Mouse (Mus musculus) midbrain, embryonic 11.5 days (tissue): Measurements from ENCODE around the gene Tmppe. TPM values are rescaled to one million over a fixed set of nuclear protein-coding genes. Genes with fewer than 3 reads are reported as not detected.
"Not testable (repeated sequence)": the region's sequence is repeated elsewhere in the genome, so short reads cannot be mapped to it uniquely, and the experiment has no call there.

Source experiments
- ATAC-seq: fragments of 200-750 bp; cut with Nextera tagmentation; 2 replicates; pipeline ENCODE4 v1.8.0; 2017; ENCODE audit warnings: moderate TSS enrichment, moderate library complexity; ENCODE audit not compliant: low FRiP score
- DNase-seq: peaks from one replicate; pipeline ENCODE4 v3.0.0; 2015; ENCODE audit warnings: low spot score; ENCODE audit errors: missing footprints
- H3K27ac ChIP-seq: fragments of 300-500 bp; sonication (generic); 2 replicates; pipeline ENCODE4 v1.5.1; 2014; ENCODE audit warnings: low read depth, low read length
- H3K27me3 ChIP-seq: fragments of 300-500 bp; sonication (generic); 2 replicates; pipeline ENCODE4 v1.6.1; 2014; ENCODE audit warnings: mild to moderate bottlenecking, low read length, moderate library complexity, mixed read lengths; ENCODE audit not compliant: control insufficient read depth, insufficient read depth
- H3K36me3 ChIP-seq: fragments of 300-500 bp; sonication (generic); 2 replicates; pipeline ENCODE4 v1.6.1; 2014; ENCODE audit warnings: mild to moderate bottlenecking, low read length, moderate library complexity, mixed read lengths; ENCODE audit not compliant: control insufficient read depth, insufficient read depth
- H3K4me1 ChIP-seq: fragments of 300-500 bp; sonication (generic); 2 replicates; pipeline ENCODE4 v1.6.1; 2014; ENCODE audit warnings: low read length; ENCODE audit not compliant: control insufficient read depth, insufficient read depth
- H3K4me2 ChIP-seq: fragments of 300-500 bp; sonication (generic); 2 replicates; pipeline ENCODE4 v1.6.1; 2014; ENCODE audit warnings: mild to moderate bottlenecking, moderate library complexity
- H3K4me3 ChIP-seq: fragments of 300-500 bp; sonication (generic); 2 replicates; pipeline ENCODE4 v1.5.1; 2014; ENCODE audit warnings: low read depth, low read length
- H3K9ac ChIP-seq: fragments of 300-500 bp; sonication (generic); 2 replicates; pipeline ENCODE4 v1.6.1; 2014; ENCODE audit warnings: low read length
- H3K9me3 ChIP-seq: fragments of 300-500 bp; sonication (generic); 2 replicates; pipeline ENCODE4 v1.6.1; 2016; ENCODE audit warnings: low read length; ENCODE audit not compliant: control insufficient read depth
- WGBS: fragments of 180-500 bp; shearing (Covaris S2); extraction: QIAGEN DNeasy Blood & Tissue Kit; methylation state at CpG from one replicate; pipeline ENCODE4 v1.1.7; 2014; 5-methylcytosine and 5-hydroxymethylcytosine counted together
- polyA plus RNA-seq: library from polyadenylated mRNA; unstranded; fragments of >200 nt; fragmentation: Nextera tagmentation; extraction: Ambion mirVana; gene quantifications from 2 replicates; pipeline ENCODE4 v1.2.1, GENCODE M21; 2014

Tmppe gene
- 3.1 and 3.8 TPM in 2 replicates for polyA plus RNA-seq

GRCm38 (mm10) chr9:114400949-114401684 is at the start of gene Tmppe, which contains the start of gene Glb1:
Gene Tmppe (plus strand): TSS chr9:114401105.
Gene Glb1 (plus strand): TSS chr9:114401076.
- peaks cover 15% of the 10 kb centered on the region for H3K36me3 ChIP-seq
- H3K9me3 ChIP-seq, result no peaks in the 10 kb centered on the region
- peaks cover 8% of the 10 kb centered on the region for H3K4me1 ChIP-seq
- under 1% methylated on average over 73 of the region's 73 CpGs for WGBS
- no peaks in the 10 kb centered on the region for H3K27me3 ChIP-seq
- peak within 1 kb of the TSS; percentile 72 for H3K27ac ChIP-seq
- peak; percentile 98 for DNase-seq
- peak within 1 kb of the TSS; percentile 78 for H3K4me2 ChIP-seq
- peak within 1 kb of the TSS; percentile 84 for H3K9ac ChIP-seq
- ATAC-seq, result peak; percentile 99
- peak within 1 kb of the TSS; percentile 83 for H3K4me3 ChIP-seq

DNA sequence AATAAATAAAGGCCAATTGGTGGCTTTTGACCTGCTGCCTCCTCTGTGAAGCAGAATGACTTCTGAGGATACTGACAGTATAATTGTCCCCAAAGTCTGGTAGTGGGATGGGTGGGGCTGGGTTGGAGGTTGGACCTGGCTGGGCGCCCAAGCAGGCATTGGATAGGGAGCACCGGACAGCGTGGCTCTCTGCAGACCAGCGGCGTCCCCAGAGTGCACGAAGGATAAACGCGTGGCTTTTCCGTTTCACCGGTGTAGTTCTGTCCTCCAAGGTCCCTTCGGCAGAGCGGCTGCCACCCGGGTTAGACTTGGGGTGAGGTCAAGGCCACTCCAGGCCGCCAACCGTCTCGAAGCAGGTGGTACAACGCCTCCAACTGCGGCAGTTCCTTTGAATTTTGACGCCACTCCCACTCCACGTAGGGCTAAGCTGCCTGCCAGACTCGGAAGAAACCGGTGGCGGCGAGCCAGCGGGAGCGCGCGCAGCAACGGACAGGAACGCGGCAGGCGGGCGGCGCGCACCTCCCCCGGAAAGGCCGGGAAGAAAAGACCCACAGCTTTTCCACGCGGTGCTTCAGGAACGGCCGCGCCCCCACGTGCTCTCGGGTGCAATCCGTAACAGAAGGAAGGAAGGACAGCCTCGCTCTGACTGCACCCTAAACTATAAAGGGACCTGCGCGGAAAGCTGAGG is 33.0 kb upstream of the Tmppe start:
- DNase-seq, result peak; percentile 97
- Histone ChIP-seq H3K36me3 (no peaks in the 10 kb centered on the region), H3K9me3 (no peaks in the 10 kb centered on the region), H3K4me2 (peak overlapping the region; percentile 89), H3K4me3 (peak overlapping the region; percentile 48), H3K4me1 (peaks cover 5% of the 10 kb centered on the region; the same call in 1 of the 2 replicates), H3K27ac (no peak overlapping the region), H3K9ac (peak overlapping the region; percentile 64), H3K27me3 (no peaks in the 10 kb centered on the region; the same call in none of the 2 replicates)
- WGBS, result under 1% methylated on average over 48 of the region's 48 CpGs
- ATAC-seq, result peak; percentile 86

DNA sequence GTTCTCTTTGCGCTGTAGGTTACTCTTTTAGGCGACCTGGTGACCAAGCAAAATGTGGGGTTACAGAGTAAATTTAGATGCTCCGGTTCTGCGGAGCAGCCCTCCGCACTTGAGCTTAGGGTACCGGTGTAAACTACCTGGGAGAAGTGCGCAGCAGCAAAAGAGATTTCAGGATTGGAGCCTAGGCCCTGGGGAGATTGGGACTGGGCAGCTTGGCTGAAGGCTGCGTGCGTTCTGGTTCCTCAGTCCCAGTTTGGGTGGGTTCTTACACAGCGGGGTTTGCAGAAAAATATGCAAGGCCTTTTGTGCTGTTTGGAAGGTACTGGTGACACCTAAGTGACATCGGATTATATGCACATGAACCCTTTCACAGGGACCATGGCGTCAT is 32.4 kb upstream of the Tmppe start:
- peaks cover 5% of the 10 kb centered on the region; the same call in 1 of the 2 replicates for H3K4me1 ChIP-seq
- H3K9me3 ChIP-seq, result no peaks in the 10 kb centered on the region
- H3K27ac ChIP-seq, result no peak overlapping the region
- ATAC-seq (peak; percentile 22; the same call in 1 of the 2 replicates), DNase-seq (no peak)
- no peaks in the 10 kb centered on the region; the same call in none of the 2 replicates for H3K27me3 ChIP-seq
- no peaks in the 10 kb centered on the region for H3K36me3 ChIP-seq
- peak overlapping the region; percentile 48 for H3K4me3 ChIP-seq
- peak overlapping the region; percentile 89 for H3K4me2 ChIP-seq
- WGBS, result 14% methylated on average over 12 of the region's 12 CpGs
- H3K9ac ChIP-seq, result peak overlapping the region; percentile 64

- H3K4me1 ChIP-seq, H3K27me3 ChIP-seq, H3K27ac ChIP-seq, H3K4me3 ChIP-seq, H3K36me3 ChIP-seq, H3K9ac ChIP-seq, ATAC-seq, DNase-seq, H3K4me2 ChIP-seq, H3K9me3 ChIP-seq: not testable (repeated sequence)
- 63% methylated on average over 5 of the region's 5 CpGs for WGBS
These were observed 31.5 kb upstream of the Tmppe start for GRCm38 (mm10) chr9:114369389-114369788.

- not testable (repeated sequence) for H3K27ac ChIP-seq, H3K4me3 ChIP-seq, ATAC-seq, H3K4me2 ChIP-seq, H3K27me3 ChIP-seq, H3K36me3 ChIP-seq, H3K4me1 ChIP-seq, DNase-seq, H3K9me3 ChIP-seq, H3K9ac ChIP-seq
- WGBS, result 32% methylated on average over 5 of the region's 5 CpGs
These were observed 29.2 kb upstream of the Tmppe start for GRCm38 (mm10) chr9:114371717-114372116.

DNA sequence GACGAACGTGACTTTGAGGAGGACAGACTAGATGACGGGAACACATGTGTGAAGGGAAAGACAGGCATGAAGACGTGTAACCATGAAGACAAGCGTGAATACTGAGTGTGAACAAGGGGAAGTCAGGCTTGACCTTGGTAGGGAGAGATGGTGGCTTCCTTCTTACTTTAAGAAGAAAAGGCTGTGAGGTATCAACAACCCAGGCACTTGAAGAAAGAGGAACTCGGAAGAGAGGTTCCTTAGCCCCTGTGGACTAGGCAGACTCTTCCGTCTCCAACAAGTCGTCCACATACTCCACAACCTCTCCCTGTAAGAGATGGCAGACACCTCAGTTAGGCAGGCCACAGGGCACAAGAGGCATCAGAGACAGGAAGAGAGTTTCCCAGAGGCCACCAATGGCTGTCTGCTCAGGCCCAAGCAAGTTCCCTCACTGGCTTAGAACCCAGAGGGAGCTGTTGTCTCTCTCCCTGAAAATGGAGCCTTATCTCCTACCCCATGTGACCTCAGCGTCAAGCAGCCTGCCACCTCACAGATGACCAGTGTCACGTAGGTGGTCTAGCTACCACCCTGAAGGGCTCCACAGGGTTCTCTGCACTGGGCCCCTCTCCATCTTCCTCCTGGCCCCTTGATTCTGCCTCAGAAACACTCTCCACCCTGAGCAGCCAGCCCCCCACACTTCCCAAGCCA is 25.5 kb upstream of the Tmppe start:
- Histone ChIP-seq H3K9me3 (no peaks in the 10 kb centered on the region), H3K36me3 (no peaks in the 10 kb centered on the region), H3K9ac (no peak overlapping the region), H3K4me1 (no peaks in the 10 kb centered on the region), H3K27ac (no peak overlapping the region), H3K4me3 (no peak overlapping the region), H3K4me2 (no peak overlapping the region), H3K27me3 (no peaks in the 10 kb centered on the region)
- ATAC-seq (no peak), DNase-seq (no peak)
- WGBS, result 89% methylated on average over 10 of the region's 10 CpGs

GRCm38 (mm10) chr9:114377168-114377567 is 23.7 kb upstream of the Tmppe start:
- no peak overlapping the region for H3K4me3 ChIP-seq
- DNase-seq, result no peak
- no peak overlapping the region for H3K27ac ChIP-seq
- no peaks in the 10 kb centered on the region for H3K36me3 ChIP-seq
- no peak overlapping the region for H3K4me2 ChIP-seq
- no peaks in the 10 kb centered on the region for H3K27me3 ChIP-seq
- no peak for ATAC-seq
- no peak overlapping the region for H3K9ac ChIP-seq
- H3K9me3 ChIP-seq, result no peaks in the 10 kb centered on the region
- no peaks in the 10 kb centered on the region for H3K4me1 ChIP-seq
- WGBS, result 96% methylated on average over 10 of the region's 10 CpGs

- no peak overlapping the region for H3K9ac ChIP-seq
- no peak overlapping the region for H3K27ac ChIP-seq
- no peak overlapping the region for H3K4me3 ChIP-seq
- no peak overlapping the region for H3K4me2 ChIP-seq
- H3K4me1 ChIP-seq, result no peaks in the 10 kb centered on the region
- H3K36me3 ChIP-seq, result no peaks in the 10 kb centered on the region
- no peak for ATAC-seq
- WGBS, result 90% methylated on average over 12 of the region's 12 CpGs
- DNase-seq, result no peak
- no peaks in the 10 kb centered on the region for H3K27me3 ChIP-seq
- H3K9me3 ChIP-seq, result no peaks in the 10 kb centered on the region
These were observed 21.0 kb upstream of the Tmppe start for GRCm38 (mm10) chr9:114379871-114380270.
